Mouse (Mus musculus) cerebellum, postnatal 4 days (tissue): ENCODE results near the gene Caprin1.
A peak's percentile ranks its signal among the peaks of the same experiment; 100 is the strongest.

ENCODE experiments used
- DNase-seq, 2 experiments: peaks; one replicate each; pipeline ENCODE4 v3.0.0; 2022; ENCODE audit warnings: low spot score in 2 of 2, mixed read lengths in 1 of 2

Caprin1 gene

DNA sequence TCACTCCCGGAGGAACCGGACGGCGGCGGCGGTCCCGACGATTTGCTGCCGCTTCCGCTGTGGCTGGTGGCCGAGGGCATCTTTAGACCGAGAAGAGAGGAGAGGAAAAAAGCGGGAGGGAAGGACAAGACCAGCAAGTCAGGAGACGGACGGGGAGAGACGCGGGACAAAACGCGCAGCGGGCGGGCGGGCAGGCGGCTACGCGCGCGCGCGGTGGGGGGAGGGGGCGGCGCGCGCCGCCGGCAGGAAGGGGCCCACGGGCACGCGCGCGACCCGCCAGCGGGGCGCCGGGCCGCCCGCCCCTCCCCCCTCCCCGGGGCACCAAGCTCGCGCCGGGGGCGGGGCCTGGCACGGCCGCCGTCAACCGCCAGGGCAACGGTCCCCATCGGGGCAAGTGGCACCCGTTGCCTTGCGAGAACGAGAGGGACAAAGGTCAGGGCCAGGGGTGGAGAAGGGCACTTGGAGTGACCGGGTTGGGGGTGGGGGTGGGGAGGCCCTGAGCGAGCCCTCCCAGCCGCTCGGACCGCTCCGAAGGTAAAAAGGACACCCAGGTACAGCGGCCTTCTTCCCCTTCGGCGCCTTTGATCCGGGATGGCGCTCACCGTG lies 485 bp downstream of the Caprin1 start:
- peak; percentile 88 for DNase-seq

DNA sequence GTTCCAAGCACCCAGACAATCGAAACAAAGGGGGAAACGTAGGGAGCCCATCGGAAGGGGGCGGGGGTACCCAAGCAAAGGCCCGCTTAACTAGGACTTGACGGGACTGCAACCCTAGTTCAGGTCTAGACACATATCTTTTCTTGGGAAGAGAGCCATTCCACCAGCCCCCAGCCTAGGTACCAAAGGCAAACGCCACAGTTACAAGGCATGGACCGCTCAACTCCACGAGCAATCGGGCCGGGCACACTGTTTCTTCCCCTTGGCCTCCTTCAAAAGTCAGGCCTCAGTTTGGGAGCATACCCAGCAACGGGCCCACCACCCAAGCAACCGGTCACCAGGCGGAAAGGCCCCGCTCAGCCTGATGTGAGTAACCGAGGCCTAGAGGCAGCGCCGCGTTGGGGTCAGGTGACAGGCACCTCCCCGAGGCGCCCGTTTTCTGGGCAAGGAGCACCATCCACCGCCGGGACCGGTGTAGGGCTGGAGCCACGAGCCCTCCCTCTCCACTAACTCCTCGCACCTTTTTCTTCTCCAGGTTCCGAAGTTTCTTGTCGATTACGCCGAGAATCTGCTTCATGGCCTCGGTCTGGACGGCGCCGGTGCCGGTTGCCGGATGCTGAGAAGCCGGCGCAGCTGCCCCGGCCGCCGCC lies 1.1 kb downstream of the Caprin1 start:
- DNase-seq = peak; percentile 29 to 56

DNA sequence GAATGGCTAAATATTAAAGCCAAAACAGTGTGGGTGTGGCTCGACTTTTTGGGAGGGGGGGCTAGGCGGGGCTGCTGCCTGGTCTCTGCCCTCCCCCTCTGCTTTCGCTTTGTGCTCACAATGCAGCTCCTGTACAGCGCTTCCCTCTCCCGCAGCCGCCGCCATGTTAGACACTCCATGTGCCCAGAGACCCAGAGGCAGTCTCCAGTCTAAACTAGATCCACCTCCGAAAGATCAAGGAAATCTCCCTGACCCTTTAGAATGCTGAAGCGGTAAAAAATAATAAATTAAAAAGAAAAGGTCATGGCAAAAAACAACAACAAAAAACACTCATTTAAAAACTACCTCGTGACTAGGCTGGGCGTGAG lies 1.6 kb downstream of the Caprin1 start:
- peak; percentile 36 to 62 for DNase-seq

DNA sequence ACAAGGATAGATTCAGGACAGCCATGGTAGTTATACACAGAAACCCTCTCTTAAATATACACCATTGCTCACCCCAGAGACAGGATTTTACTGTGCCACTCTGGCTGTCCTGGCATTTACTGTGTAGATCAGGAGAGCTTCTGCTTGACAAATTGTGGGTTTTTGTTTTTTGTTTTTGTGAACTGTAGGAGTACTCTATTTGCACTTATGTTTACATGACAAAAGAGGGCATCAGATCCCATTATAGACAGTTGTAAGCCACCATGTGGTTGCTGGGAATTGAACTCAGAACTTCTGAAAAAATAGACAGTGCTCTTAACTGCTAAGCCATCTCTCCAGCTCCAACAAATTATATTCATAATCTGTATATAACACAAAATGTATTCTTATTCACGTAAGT lies 5.4 kb downstream of the Caprin1 start:
- no peak for DNase-seq

DNA sequence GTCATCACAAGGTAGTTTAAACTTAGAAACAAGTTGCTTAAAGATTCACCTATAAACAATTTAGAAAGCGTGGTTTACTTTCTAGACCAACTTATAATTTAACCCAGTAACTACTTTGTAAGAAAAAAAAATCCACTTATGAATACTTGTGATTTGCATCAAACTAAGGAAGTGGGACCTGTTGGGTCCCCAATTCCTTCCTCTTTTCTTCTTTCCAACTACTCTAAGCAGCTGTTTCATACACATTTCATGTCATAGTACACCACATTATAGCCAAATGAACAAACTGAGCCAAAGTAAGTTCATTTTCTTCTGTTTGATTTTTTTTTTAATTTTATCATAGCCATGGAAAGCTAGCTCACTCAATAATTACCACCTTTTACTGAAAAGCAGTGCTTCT lies 11.7 kb downstream of the Caprin1 start:
- no peak for DNase-seq

DNA sequence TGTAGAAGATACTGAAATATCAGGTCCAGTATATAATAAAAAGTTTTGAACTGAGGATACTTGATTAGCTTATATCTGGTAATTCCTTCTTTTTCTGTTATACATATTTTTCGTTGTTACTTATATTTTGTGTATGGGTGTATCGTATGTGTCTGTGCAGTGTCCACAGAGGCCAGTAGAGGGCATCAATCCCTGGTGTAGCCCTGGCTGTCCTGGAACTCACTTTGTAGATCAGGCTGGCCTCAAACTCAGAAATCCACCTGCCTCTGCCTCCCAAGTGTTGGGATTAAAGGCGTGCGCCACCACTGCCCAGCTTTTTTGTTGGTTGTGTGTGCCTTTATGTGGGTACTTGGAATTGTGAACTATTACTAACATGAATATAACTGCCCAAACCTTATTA lies 12.8 kb downstream of the Caprin1 start:
- DNase-seq = no peak

DNA sequence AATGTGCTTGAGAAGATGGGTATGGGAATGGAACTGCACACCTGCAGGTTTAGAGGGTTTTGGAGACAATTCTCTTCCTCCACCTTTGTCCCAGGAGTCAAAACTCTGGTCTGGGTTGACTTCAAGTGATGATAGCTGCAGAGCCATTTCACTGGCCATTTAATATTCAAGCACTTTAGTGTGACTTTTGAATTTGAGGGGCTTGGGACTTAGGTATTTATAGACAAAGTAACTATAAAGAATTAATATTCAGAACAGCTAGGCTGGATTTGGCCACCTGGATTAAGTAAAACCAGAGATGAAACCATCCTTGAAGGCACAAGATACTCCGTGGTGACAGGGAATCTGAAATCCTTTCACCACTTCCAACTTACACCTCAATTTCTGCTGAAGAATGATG lies 35.0 kb downstream of the Caprin1 start:
- no peak for DNase-seq

DNA sequence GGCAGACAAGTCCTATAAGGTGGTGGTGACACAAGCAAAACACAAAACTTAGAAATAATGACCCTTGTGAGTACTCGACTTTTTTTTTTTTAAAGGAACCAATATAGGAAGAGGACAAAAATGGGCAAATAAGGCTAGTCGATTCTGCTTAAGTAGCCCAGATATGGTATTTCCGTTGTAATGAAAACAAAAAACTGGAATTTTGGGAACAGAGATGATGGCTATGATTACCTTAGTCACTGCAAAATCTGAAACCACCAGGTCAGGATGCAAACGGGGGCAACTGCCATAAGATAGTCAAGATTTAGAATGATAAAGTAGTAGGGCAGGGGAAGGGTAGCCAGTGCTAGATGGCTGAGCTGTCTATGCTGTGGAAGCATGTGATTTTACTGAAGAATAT lies 35.5 kb downstream of the Caprin1 start:
- DNase-seq = no peak

DNA sequence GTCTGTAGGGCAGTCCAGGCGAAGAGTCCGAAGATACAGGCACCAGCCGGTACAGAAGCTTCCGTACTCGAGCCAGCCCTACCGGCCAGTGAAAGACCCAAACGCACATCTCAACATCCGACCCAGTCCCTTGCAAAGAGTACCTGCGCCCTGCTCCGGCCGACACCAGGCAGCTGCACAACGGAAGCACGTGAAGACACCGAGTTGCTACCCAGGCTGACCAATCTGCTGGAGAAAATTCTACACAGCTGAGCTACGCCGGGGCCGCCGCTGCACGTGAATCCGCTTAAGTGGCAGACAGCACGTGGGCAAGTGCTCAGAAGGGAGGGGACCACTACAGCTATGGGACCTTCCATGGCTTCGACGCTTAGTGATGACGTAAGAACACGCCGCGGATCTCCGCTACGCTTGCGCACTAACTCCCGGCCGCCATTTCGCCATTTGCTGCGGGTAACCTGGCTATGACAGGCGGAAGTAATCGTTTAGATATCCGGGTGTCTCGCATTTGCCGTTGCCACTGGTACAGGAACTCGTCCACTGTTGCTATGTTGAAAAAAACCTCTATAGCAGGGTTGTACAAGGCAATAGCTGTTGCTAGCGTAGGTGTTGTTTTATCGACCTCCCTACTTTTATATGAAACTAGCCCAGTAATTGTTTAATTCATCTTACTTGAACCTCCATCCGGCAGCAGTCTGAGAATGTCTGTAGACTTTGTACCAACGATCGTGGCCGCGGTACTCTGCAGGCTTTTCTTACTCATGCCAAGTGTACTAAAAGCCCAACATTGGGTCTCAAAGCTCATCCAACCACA lies 36.3 kb downstream of the Caprin1 start, which contains the start of gene Nat10:
TSS of gene Nat10 (minus strand) at position 365 of the 811 bp plus-strand sequence.
- peak; percentile 98 for DNase-seq

DNA sequence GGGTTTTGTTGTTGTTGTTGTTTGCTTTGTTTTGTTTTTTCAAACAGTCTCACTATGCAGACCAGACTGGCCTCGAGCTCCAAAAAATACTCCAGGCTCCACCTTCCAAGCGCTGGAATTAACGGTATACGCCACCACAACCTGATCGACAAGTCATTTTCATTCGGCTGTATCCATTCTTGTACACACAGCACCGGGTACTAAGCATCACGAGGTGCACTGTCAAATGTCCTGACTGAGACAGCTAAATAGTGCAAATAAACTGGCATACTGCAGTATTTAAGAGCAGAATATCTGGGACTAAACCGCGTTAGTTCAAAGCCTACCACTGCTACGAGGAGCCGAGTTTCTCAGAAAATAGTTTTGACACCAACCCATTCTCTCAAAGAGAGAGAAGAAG lies 37.0 kb downstream of the Caprin1 start:
- no peak for DNase-seq

DNA sequence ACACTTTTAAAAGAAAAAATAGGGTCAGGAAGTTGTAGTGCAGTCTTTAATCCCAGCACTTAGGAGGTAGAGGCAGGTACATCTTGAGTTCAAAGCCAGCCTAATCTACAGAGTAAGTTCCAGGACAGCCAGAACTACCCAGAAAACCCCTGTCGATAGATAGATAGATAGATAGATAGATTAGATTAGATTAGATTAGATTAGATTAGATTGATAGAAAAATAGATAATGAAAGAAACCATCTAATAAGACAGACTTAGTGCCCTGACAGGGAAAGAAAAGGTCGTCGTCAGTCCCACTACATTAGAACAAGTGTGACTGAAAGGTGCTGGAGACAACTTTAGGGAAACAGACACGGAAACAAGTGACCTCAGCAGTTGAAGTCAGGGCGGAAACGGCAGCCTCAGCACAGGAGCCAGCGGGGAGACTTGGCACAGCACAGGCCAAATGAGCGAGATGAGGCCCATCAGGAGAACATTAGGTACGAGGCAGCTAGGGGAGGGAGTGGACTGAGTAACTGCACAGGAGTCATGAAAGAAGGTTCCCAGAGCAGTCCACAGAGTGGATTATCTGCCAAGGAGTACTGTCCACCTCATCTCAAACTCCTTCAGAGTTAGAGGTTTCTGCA lies 41.9 kb downstream of the Caprin1 start:
- DNase-seq = no peak

DNA sequence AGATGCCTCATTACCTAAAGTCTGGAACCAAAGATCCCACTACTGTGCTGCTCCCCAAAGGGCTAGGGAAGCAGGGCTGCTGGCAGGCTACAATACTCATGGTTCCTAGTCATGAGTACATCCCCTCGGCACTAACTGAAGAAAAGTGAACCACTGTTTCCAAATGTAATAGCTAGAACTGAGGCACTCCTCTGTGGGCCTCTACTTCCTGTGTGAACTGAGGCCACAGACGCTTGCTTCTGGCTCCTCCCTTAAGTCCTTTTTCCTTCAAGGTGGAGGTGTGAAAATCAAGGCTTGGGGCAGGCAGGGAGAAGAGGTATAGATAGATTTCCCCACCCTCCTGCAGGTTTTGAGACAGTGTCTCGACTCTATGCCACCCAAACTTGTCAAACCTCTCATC lies 42.8 kb downstream of the Caprin1 start:
- DNase-seq = no peak

DNA sequence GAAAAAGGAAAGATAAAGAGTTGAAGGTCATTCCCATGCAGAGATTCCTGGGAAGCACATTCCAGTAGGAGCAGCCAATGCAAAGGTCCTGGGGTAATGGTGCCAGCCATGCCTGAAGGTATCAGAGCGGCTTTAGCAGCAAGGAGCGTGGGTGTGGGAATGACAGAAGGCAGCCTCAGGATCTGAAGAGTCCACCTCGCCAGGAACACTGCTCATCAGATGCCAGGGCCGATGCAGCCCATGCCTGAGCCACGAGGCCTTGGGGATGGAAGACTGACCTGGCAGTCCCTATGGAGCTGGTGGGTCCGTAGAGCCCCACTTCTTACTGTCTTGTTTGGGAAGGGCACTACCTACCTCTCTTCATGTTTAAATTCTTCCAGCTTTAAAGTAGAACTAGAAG lies 45.7 kb downstream of the Caprin1 start:
- DNase-seq = no peak

DNA sequence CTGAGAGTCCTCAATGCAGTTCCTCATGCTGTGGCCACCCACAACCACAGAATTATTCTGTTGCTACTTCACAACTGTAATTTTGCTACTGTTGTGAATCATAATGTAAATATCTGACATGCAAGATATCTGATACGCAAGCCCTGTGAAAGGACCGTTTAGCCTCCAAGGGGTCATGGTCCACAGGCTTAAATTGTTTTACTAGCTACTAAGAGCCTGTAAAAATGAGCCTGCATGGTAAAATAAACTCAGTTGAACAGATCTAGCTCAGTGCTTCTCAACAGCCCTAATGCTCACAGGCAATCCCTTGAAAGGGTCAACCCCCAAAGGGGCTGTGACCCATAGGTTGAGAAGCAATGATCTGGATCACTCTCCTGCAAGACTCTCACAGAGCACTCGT lies 48.4 kb downstream of the Caprin1 start:
- DNase-seq = no peak

DNA sequence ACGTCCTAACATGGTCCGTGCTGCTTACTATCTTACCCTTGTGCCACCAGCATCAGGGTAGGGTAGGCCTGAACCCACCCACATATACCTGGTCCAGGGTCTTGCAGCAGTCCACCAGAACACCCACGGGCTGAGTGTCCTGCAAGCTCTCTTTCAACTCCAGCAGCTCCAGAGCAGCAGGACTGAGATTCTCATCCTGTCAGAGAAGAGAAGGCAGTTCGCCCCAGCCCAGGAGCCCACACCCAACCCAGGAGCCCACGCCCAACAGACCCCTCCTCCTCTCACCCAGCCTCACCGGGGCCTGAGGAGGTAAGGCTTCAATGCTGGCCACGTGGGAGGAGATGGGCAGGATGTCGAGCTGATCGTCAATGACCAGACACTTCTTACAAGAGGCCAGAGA lies 49.6 kb downstream of the Caprin1 start:
- no peak for DNase-seq

DNA sequence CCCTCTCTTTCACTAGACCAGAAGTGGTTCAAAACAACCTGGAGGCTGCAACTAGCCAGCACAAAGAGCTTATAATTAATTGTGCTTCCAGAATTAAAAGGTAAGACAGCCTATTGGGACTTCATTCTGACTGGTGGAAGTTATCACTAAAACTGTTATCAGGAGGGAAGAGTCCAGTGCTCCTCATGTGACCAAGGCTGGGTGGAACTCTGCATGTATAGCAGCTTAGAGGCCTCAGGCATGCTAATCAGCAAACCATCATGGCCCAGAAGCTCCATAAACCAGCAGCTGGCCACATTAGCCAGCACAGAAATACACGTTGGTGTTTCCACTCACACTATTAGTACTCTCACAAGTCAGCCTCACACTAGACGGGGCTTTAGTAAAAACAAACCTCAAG lies 50.7 kb downstream of the Caprin1 start:
- DNase-seq = no peak

DNA sequence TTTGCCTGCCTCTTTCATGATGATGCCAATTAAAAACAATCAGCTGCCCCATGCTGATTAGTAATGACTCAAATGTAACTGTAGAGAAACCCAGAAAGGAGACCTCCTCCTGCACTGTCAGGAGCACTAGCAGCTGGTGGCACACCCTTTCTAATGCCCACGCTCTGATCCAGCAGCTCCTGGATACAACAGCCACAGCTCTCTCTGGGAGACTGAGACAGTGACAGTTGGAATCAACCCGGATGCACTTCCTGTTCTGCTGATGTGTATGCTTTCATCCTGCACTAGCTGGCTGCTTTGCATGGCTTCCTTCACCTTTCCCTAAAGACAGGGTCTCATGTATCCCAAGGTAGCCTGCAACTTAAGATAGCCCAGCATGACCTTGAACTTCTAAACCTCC lies 51.4 kb downstream of the Caprin1 start:
- no peak for DNase-seq

DNA sequence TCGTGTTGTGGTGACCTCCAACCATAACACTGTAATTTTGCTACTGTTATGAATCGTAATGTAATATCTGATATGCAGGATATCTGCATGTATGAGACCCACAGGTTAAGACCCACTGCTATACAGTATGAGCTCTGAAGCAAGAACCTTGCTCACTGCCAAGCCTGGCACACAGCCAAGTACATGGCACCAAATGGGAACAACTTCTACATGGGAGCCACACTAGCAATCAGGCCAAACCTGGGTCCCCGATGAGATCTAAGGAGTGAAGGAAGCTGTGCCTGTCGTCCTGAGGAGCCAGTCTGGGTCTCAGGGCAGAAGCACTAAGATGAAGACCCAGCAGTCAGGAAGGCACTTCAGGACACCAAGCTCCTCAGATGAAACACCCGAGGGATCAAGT lies 52.0 kb downstream of the Caprin1 start:
- DNase-seq = no peak

DNA sequence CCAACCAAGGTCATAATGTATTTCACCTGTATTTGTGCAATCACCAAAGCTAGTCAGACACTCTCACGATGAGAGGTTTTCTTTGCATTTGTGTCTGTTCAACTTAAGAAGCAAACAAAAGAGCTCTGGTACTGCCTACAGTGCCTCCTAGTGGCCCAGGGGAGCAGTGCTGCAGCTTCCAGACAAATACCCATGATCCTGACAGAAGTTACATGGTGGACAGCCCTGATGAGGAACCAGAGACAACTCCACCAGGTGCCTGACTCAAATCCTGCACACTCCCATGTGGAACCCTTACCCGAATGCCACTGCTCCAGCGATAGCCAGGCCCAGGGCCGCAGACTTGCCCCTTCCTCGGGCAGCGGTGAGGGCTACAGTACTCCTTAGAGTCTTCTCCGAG lies 53.5 kb downstream of the Caprin1 start:
- DNase-seq = peak; percentile 62 to 74

DNA sequence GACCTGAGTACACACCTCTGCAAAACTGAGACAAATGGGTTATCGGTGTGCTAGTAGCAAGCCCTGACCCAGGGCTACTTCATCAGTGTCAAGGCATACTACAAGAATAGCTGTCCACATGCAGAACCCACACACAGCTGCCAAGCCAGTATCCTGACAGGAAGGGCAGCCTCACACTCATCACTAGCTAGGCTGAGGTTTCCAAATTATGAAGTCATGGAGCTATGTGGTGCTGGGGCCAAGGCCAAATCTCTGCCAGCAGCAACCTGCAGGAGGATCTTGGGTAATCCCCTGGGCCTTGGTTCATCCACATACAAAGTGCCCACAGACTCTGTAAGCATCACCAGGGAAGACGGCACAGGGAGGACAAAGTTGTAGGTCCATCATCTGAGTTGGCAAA lies 53.9 kb downstream of the Caprin1 start:
- DNase-seq = no peak

DNA sequence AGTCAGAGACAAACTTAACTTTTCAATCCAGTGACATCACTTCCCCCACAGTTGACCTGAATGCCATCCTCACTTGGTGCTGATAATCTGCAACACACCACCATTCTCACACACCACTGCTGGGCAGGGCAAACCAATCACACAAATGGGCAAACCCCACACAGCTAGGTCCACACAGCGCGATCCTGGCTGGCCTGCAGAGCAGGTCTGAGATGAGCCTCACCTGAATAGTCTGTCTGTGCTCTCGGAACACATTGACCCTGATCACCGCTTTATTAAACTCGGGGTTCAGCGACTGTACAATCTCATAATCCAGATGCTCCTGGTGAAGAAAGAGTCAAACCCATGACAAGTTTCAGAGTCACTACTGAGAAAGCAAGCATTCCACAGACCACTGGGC lies 54.6 kb downstream of the Caprin1 start:
- DNase-seq = no peak

DNA sequence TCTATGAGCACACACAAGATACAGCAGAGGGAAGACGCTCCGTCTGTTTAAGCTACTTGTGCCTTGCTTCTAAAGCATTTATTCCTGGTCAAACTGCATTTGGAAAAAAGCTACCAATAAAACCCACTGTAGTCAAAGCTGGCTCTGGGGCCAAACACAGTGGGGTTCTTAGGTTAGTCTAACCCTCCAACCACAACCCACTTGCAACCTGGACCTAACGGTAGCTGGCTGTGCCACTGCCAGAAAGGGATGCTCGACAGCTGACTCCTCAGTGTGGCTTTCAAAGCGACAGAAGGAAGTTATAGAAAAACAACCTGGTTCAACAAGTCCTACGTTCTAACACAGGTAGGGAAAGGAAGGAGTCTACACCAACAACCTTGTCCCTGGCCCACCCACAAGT lies 66.0 kb downstream of the Caprin1 start:
- DNase-seq = no peak

DNA sequence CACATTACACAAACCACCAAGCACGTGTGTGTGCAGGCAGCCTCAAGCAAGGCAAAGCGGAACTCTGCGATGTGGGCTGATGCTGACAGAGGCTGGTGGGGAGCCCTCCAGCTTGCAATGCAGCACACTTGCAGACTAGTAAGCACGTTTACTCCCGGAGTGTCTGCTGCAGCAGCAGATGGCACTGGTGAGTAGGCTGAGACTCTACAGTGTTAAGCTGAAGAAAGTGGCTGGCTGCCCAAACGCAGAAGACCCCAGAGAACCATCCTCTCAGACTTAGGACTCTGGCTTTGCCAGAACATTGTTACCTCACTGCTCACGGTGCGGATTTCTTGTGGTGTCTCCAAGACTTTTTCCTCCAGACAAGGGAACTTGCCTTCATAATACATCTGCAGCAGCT lies 66.5 kb downstream of the Caprin1 start:
- no peak for DNase-seq
